Mouse (Mus musculus): ENCODE measurements at regions not wholly inside any gene's neighbourhood (a gene's known extent, or its start where the extent isn't known, plus 50 kb on each side); places are given as distances from the start of the nearest gene placed in this dataset.
A peak's percentile ranks its signal among the peaks of the same experiment; 100 is the strongest.
"Not testable (repeated sequence)": the region's sequence is repeated elsewhere in the genome, so short reads cannot be mapped to it uniquely, and the experiment has no call there.

GRCm38 (mm10) chr4:23567827-23568226 lies 928.4 kb upstream of the Mms22l start:
- peak in 1 of 2 experiments; percentile 1 for DNase-seq

DNA sequence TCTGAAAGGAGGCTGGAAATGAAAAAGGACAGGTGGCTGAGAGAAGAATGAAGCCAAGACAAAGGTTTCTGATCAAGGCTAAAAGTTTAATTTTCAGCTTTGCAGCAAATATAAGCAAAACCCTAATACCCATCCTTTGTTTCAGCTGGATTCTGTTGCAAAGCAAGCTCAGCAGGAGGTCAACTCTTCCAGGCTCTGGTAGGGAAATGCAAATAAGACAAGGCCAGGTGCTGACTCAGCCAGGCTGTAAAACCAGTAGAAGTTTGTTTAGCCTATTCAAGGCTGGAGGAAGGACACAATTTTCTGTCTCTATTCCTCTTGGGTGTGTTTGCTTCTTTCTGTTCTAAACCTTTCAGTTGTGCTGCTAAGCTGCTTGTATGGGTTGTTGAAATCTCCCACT lies 923.2 kb upstream of the Mms22l start:
- DNase-seq = peak in 1 of 2 experiments; percentile 12

DNA sequence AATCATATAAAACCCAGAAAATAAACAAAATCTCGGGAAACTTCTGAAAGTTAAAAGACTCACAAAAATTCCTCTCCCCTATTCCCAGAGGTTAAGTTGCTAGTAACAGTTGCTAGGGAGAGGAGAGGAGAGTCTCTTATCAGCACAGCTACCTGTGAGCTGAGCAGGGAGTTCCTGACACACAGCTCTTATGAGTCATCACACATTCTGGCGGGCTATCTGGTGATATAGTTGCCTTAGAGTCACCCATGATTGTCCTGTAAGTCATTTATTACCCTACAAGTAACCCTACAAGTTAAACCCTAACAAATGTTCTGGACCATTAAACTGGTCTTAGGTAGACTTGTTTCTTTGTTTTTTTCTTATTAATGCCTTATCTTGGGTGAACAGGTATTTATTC lies 908.8 kb upstream of the Mms22l start:
- DNase-seq = no peak

GRCm38 (mm10) chr4:23590883-23591282 lies 905.4 kb upstream of the Mms22l start:
- no peak for DNase-seq

- no peak for DNase-seq
These were observed 904.7 kb upstream of the Mms22l start for GRCm38 (mm10) chr4:23591593-23591992.

GRCm38 (mm10) chr4:23600070-23600469 lies 896.2 kb upstream of the Mms22l start:
- no peak for DNase-seq

GRCm38 (mm10) chr4:23601426-23602293 lies 894.6 kb upstream of the Mms22l start:
- DNase-seq = no peak

DNA sequence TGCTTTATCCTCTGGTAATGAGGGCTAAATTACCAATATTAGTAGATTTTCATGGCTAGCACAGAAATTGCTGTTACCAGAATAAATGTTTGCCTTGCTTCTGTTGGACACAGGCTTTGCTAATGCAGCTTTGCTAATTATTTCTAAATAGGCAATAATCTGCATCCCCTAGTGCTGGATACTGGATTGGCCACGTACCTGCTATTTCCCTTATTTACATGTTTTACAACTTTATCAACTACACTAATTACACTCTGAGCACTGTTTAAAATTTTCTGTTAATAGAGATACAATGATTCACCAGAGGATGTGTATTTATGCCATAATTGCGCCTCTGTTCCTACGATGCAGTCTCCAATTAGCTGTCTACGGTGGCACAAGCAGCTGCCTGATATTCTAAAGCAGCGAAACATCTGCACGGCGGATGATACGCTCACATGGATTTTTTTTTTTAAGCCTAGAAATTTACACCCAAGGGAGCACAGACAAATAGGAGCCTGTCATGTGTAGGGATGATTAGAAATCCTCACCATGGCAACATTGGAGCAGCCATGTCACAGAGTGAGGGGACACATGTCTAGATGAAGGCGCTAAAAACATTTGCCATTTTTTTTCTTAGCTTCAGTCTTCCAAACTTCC lies 893.8 kb upstream of the Mms22l start:
- DNase-seq = no peak

- DNase-seq = no peak
These were observed 888.9 kb upstream of the Mms22l start for GRCm38 (mm10) chr4:23607348-23607747.

DNA sequence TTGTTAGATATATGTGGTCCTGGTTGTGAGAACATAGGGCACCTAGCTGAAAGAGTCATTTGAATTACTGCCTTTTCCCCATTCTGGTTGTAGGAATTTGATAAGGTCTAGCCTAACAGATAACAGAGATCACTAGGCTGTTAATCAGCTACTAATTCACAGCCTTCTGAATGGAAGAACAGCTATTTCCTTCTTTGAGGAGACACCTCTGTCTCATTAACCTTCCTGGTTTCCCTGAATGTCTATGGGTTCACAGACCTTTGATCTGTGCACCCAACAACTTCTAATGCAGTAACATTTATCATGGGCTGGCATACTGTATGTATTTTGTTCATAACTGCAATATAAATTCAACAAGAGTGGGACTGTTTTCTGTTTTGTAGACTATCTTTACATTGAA lies 875.0 kb upstream of the Mms22l start:
- DNase-seq = no peak

- DNase-seq = no peak
These were observed 874.0 kb upstream of the Mms22l start for GRCm38 (mm10) chr4:23622231-23622630.

DNA sequence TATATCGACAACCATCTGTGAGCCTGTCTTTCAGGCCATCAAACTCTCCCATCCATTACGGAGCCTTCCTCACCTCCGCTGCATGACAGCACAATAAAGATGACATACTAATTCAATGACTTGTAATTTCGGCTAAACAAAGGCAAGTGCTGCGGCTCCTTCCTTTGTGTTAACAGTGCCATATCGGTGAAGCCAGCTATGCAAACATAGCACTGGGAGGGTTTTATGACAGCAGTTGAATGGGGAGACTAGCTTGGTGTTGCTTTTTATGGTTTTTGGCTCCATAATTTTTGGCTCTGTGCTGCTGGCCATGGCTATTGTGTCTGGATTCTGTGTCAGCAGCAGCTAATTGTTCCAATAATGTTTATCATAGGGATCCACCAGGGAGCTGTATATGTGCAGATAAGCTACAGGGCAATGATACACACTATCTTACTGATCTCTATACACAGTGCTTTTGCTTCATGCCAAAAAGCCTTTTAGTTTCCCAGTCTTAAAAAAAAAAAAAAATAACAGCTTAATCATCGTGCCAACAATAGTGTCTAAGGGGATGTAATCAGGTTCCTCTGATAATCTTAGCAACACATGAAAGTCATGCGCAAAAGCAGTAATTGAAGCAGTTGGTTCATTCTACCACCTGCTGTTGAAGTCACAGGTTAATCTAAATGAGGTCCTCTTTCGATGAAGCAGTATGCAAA lies 859.9 kb upstream of the Mms22l start:
- DNase-seq = no peak

GRCm38 (mm10) chr4:23636929-23637235 lies 859.4 kb upstream of the Mms22l start:
- DNase-seq = no peak

GRCm38 (mm10) chr4:23656671-23657070 lies 839.6 kb upstream of the Mms22l start:
- not testable (repeated sequence) for DNase-seq

- DNase-seq = no peak
These were observed 827.4 kb upstream of the Mms22l start for GRCm38 (mm10) chr4:23668896-23669295.

GRCm38 (mm10) chr4:23703626-23704025 lies 792.6 kb upstream of the Mms22l start:
- DNase-seq = no peak

- no peak for DNase-seq
These were observed 785.5 kb upstream of the Mms22l start for GRCm38 (mm10) chr4:23710716-23711115.

DNA sequence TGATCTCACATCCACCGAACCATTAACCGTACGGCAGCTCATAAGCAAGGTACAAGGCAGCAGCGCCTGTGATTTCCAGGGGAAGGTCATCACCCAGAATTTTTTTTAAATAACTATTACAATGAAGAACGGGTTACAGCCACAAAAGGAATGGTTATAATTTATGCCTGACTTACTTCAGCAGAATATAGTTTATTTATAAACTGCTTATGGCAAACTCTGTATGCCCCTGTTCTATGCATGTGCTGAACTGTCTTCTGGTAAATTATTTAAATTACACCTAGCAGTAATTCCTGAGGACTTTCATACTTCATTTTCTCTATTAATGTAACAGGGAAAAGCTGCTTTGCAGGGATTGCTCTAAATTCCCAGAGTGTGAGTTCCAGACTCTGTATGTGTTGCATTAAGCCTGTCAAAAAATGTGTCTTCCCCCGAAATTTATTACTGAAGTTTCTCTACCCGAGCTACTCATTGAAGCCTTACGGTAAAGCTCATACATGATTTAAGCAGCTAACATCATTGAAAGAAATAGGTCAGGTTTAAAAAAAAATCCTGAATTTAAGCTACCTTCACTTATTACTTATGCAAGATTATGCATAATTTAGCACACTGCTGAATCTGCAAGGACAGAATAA lies 782.4 kb upstream of the Mms22l start:
- DNase-seq = no peak

DNA sequence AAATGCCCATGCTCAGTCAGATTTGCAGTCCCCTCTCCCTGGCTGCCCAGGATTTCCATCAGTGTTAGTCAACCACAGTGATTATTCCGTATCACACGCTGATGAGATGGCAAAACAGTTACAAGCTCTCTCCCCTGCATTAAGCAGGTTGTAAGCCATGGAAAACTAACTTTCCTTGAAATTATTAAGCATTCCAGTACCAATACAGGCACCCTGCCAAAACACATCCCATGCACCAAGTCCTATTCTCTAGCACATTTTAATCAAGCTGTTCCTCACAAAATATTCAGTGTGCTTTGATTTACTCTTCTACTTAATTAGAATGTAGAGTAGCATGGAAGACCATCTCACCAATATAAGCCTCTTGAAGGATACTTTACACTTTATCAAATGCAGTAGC lies 768.4 kb upstream of the Mms22l start:
- no peak for DNase-seq

- no peak for DNase-seq
These were observed 763.8 kb upstream of the Mms22l start for GRCm38 (mm10) chr4:23732471-23732870.

GRCm38 (mm10) chr4:23744079-23744478 lies 752.2 kb upstream of the Mms22l start:
- no peak for DNase-seq

DNA sequence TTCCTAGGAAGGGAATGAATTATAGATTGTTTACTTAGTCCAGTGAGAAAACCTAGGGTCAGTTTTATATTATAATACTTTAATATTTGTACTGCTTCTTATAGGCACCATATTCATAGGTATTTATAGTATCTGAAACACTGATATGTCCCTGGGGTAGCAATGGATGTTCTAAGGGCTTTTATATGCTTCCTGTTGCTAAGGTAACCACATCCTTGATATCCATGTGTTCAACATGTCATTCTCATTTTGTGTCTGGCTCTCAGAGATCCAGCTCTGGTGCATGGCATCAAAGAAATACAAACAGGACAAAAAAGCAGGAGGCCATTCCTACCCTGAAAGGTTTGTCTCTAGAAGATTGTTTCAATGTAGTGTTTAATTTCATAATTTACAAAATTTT lies 738.2 kb upstream of the Mms22l start:
- DNase-seq = no peak
